Mouse (Mus musculus) adrenal gland, adult 18-20 months (tissue): ENCODE data around the gene Plekhb2. TPM values are rescaled to one million over a fixed set of nuclear protein-coding genes. Genes with fewer than 3 reads are reported as not detected.

Experiments
- DNase-seq, 2 experiments: peaks; one replicate each; pipeline ENCODE4 v3.0.0; 2021 to 2022; ENCODE audit warnings: low spot score in 2 of 2
- long read RNA-seq, 2 experiments: library from polyadenylated mRNA; stranded (forward); transcript quantifications; one replicate each; pipeline ENCODE4 v2.0.0; 2021
- total RNA-seq, 2 experiments: library from RNA; stranded (reverse); gene quantifications; 1 replicate in 1 of 2; 2 replicates in 1 of 2; pipeline ENCODE4 v1.2.3; 2021

The Plekhb2 gene
- 100 to 1,000 TPM; 162 to 200 TPM for total RNA-seq
- long read RNA-seq, experiment 1, transcript Plekhb2-201 (8 exons, 3,279 nt): major isoform, 171 of 187 reads
- long read RNA-seq, experiment 1, partial matches to known transcripts: 12 of 187 reads
- long read RNA-seq, experiment 1, other reads (novel, unspliced or antisense): 4 of 187 reads
- long read RNA-seq, experiment 2, transcript Plekhb2-201 (8 exons, 3,279 nt): major isoform, 398 of 519 reads
- long read RNA-seq, experiment 2, partial matches to known transcripts: 101 of 519 reads
- long read RNA-seq, experiment 2, other reads (novel, unspliced or antisense): 20 of 519 reads

- DNase-seq: peak; percentile 90 to 92
These were observed at the start of gene Plekhb2 for GRCm38 (mm10) chr1:34849745-34850342. TSS of gene Plekhb2 (plus strand) at chr1:34849976.

GRCm38 (mm10) chr1:34801616-34802289 is 48.0 kb upstream of the Plekhb2 start:
- peak; percentile 64 to 72 for DNase-seq

- no peak for DNase-seq
These were observed 47.5 kb upstream of the Plekhb2 start for GRCm38 (mm10) chr1:34802290-34802642.

- DNase-seq: no peak
These were observed 44.9 kb upstream of the Plekhb2 start for GRCm38 (mm10) chr1:34804863-34805262.

GRCm38 (mm10) chr1:34805931-34806520 is 43.8 kb upstream of the Plekhb2 start:
- DNase-seq: no peak

- no peak for DNase-seq
These were observed 41.3 kb upstream of the Plekhb2 start for GRCm38 (mm10) chr1:34808445-34808844.

- DNase-seq: no peak
These were observed 39.5 kb upstream of the Plekhb2 start for GRCm38 (mm10) chr1:34810293-34810692.

- no peak for DNase-seq
These were observed 38.7 kb upstream of the Plekhb2 start for GRCm38 (mm10) chr1:34811035-34811434.

- no peak for DNase-seq
These were observed 38.2 kb upstream of the Plekhb2 start for GRCm38 (mm10) chr1:34811581-34811980.

- DNase-seq: no peak
These were observed 37.1 kb upstream of the Plekhb2 start for GRCm38 (mm10) chr1:34812407-34813247.

- no peak for DNase-seq
These were observed 33.9 kb upstream of the Plekhb2 start for GRCm38 (mm10) chr1:34815843-34816242.

GRCm38 (mm10) chr1:34819225-34819910 is 30.4 kb upstream of the Plekhb2 start:
- DNase-seq: no peak

GRCm38 (mm10) chr1:34821411-34821810 is 28.4 kb upstream of the Plekhb2 start:
- DNase-seq: no peak

GRCm38 (mm10) chr1:34822003-34822402 is 27.8 kb upstream of the Plekhb2 start:
- DNase-seq: no peak

GRCm38 (mm10) chr1:34822746-34823145 is 27.0 kb upstream of the Plekhb2 start:
- DNase-seq: no peak

GRCm38 (mm10) chr1:34823353-34823752 is 26.4 kb upstream of the Plekhb2 start:
- DNase-seq: no peak

- DNase-seq: no peak
These were observed 25.6 kb upstream of the Plekhb2 start for GRCm38 (mm10) chr1:34824208-34824607.

GRCm38 (mm10) chr1:34825909-34826308 is 23.9 kb upstream of the Plekhb2 start:
- no peak for DNase-seq

- no peak for DNase-seq
These were observed 21.9 kb upstream of the Plekhb2 start for GRCm38 (mm10) chr1:34827900-34828299.

- no peak for DNase-seq
These were observed 21.1 kb upstream of the Plekhb2 start for GRCm38 (mm10) chr1:34828528-34829294.
